Mouse (Mus musculus): ENCODE measurements around the gene Elf4. TPM values are rescaled to one million over a fixed set of nuclear protein-coding genes. Genes with fewer than 3 reads are reported as not detected.

Gene Elf4
- total RNA-seq (2021): 13.9 and 18.0 TPM in 2 replicates
- long read RNA-seq, experiment 1, full-length matches to known transcripts: 2 of 6 reads
- long read RNA-seq, experiment 1, partial matches to known transcripts: 0 of 6 reads
- long read RNA-seq, experiment 1, other reads (novel, unspliced or antisense): 4 of 6 reads
- long read RNA-seq, experiment 2, full-length matches to known transcripts: 1 of 3 reads
- long read RNA-seq, experiment 2, partial matches to known transcripts: 0 of 3 reads
- long read RNA-seq, experiment 2, other reads (novel, unspliced or antisense): 2 of 3 reads

DNA sequence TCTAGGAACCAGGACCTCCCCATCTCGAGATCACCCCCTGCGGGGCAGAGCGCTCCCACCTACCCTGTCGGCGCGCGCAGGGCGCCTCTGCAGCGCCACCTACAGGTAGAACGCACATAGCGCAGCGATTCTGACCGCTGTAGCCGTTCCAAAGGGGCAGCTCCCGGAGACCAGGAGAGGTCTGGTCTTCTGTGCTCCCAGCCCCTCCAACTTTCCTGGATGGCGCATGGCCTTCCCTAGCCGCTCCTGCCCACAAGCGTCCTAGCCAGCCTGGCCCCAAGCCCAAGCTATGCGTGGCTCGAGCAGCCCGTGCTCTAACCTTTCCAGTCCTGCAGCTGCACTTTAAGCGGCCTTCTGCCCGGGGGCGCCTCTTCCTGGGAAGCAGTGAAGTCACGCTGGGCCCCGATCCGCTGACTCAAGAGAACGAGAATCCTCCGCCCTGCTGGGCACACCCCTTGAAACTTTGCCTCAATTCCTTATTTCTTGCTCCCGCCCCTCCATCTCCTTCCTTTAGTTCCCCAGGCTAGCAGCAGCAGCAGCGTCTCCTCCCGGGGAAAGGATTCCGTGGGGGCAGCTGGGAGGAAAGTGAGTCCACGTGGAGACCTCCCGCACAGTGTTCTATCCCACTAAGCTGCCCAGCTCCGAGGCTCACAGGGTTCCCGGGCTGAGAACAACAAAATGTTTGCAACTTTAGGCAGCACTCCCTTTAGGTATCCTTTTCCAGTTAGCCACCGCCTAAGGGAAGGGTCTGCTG, at the start of gene Elf4:
Elf4 (minus strand) TSS at position 379 of the 754 bp plus-strand sequence.
- DNase-seq: peak; percentile 76

DNA sequence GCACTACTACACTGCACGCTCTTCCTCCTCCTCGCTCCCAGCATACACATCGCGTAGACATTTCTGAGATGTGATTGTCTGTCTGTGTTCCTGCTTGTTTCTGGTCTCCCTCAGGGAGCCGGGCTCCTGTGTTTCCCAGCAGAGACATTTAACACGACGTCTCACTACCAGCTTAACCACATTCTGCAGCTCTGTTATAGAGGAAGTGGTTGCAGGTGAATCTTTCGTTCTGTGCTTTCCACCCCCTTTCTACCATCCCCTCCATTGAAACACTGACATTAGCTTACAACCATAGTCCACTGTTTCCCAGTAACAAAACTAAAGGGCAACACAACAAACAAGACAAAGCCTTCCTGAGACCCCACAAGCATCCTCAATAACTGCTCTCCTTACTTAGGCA, 30.8 kb upstream of the Elf4 start:
- DNase-seq: no peak

DNA sequence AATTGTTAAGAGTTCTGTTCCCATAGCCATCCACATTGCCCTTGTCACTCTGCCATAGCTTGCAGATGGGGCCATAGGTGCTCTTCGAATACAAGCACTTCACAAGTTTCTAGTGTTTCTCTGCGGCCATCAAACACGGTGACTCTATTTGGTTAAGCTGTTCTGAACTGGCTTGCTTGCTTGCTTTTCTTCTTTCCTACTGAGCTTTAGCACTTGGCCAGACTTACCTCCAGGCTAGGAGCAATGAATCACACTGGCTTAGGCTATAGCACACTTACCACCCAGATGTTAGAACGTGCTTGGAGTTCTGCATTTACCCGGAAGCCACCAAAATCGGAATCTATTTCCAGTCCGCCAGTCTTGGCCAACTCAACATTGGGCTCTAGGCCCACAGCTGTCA, 18.8 kb upstream of the Elf4 start:
- DNase-seq: no peak

DNA sequence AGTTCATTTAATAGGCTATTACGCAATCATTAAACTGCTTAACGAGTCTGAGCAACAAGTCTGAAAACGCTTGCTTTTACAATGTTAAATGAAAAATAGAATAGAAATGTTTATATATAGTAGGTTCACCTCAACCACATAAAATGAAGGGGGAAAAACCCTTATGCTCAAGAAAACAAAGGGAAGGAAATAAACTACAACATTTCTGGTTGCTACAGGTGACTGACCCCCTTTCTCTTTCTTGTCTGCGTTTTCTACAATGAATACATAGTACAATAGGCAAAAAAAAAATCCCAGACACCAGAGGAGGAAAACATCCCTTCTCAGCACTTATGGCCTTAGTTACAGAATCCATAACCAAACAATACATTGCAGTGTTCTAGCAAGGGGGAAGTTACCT, 18.2 kb upstream of the Elf4 start:
- no peak for DNase-seq

DNA sequence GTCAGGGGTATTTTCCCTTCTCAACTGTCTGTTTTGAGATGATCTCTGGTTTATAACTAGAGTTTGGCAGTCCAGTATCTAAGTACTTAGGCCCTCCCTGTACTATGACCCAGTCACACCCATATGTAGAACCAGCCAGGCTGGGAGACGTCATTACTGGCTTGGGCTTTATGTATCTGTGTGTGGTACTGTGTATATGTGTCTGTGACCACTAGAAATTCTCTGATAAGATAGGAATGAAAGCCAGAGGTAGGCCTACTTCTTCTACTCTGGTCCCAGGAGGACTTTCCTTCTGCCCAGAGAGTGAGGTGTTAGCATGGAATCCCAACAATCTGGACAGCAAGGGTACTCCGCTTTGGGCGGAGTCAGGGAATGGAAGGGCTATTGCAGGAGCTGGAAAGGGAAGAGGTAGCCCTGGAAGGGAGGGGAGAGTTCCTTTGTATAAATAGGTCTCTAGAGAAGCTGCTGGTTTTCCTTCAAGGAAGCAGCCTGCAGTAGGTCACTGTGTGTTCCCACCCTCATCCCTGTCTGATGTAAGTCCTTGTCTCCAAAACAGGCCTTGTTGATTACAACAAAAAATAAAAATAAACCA, 4.5 kb upstream of the Elf4 start:
- DNase-seq: no peak

DNA sequence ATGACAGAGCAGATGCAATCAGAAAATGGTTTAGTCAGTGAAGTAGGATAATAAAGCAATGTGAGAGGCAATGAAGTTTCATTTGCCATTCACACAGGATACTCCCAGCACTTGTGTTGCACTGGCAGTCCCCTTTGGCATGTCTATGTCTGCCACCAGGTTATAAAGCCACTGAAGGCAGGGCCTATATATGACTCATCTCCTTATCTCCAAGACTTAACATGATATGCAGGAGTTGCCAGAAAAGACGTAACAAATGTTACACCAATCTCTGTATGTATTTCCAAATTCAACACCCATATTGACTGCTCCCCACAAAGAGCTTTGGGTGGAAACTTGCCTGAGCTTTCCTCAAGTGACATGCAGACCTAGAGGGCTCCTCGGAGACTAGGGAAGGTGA, 3.2 kb upstream of the Elf4 start:
- no peak for DNase-seq

DNA sequence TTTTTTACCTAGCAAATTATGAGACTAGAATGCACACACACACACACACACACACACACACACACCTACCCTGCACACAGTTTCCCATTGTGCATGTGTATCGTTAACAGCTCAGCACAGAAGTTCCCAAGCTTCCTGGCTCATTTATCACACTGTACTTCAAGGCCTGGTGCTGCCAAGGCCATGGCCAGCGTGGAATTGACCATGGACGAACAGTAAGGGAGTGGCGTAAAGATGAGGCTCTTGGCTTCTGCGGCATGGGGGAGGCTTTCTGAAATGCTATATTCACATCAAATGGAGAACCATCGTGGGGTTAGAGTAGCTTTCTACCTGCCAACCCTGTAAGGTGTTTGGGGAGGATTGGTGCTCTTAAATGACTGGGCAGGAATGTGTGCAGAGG, 1.5 kb upstream of the Elf4 start:
- peak; percentile 65 for DNase-seq

DNA sequence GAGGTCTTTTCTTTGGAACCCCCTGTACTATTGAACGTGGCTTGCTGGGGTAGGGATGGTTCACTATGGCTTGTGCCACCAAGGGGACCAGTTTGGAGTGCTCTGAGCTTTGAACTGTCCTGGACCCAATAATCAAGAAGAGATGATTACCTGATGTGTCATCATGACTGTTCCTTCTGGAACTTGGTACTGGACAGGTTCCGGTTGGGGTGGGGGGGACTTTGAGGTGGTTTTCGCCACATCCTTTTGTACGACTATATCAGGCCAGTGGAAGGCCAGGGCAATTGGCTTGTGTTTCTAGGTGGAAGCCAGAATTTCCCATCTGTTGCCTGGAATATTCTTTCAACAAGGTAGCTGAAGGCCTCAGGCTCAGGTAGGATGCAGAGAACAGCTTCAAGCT, 704 bp upstream of the Elf4 start:
- no peak for DNase-seq

DNA sequence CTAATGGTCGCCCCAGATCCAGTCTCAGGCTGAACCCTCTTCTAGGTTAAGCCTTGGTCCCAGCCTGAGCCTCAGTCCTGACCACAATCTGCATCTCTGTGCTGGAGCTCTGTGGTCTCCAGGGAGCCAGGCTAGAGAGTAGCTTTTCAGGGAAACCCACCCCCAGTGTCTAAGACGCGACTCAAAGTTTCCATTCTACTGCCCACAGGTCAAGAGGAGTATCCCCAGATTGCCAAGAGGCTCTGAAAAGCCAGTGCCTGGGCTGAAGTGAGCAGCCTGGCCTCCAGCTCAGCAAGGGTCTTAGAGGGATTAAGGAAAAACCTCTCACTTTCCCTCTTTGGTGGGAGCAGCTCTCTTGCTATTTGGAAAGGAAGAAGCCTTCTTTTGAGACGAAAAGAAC, 635 bp downstream of the Elf4 start:
- DNase-seq: no peak

DNA sequence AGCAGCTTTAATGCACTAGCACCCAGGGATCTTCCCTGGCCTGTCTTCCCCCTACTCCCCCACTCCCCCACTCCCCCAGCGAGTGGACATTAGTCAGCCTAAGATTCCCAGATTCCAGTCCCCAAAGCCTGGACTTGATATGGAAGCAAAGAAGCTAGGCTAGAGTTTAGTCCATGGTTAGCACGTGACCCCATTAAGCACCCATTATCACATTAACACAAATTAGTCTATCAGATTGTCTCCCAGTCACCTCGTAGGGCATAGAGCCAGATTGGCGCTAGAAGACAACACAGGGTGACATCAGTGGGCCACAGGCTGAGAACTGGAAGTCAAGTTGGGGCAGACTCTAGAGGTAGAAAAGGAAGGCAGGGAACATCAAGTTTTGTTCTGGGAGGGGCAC, 1.9 kb downstream of the Elf4 start:
- no peak for DNase-seq

DNA sequence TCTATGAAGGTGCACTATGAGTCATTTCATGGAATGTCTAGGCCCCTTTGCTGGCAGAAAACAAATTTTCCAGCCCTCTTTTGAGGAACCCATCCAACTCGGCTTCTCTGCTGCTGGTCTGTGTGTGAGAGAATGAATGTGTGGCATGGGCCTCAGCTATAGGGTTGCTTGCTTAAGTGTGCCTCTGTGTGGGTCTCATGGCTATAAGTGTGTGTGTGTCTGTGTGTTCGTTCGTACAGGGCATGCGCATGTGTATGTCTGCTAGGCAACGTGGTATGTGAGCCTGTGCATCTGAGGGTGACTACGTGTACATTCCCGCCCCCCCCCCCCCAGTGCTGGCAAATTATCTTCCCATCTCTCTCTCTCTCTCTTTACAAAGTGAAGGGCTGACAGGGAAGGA, 2.4 kb downstream of the Elf4 start:
- DNase-seq: no peak

DNA sequence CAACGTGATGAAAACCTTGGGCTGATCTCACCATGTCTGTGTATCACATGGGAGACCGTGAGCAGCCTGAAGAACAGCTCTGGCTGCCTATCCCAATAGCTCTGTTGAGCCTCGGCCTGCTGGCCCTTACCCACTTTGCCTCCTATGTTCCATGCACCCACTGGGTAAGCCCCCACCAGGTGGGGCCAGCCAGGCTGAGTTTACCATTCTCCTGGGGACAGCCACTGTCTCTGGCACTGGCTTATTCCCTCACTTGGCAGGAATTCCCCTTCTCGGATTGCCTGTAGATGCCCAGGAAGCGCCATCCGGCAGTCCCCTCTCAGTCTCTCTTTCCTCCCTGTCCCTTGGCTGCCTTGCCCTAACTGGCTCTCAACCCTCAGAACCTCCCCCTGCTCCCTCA, 6.0 kb downstream of the Elf4 start:
- no peak for DNase-seq

DNA sequence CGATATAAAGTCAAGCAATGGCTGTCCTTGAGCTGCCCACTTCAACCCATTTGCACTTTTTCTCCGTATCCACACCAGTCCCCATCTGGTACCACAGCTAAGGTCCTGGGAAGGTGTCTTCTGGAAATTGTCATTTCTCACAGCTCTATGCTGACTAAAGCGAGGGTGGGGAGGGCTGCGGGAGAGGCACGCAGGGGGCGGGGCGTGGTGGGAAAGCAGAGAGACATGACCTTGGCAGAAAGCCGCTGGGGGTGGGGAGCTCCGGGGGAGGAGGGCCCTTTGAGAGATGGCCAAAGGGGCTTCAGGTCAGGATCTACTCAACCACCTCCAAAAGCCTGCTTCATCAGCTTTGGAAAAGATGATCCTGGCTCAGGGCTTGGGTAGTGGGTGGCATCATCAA, 7.9 kb downstream of the Elf4 start:
- DNase-seq: peak; percentile 69

DNA sequence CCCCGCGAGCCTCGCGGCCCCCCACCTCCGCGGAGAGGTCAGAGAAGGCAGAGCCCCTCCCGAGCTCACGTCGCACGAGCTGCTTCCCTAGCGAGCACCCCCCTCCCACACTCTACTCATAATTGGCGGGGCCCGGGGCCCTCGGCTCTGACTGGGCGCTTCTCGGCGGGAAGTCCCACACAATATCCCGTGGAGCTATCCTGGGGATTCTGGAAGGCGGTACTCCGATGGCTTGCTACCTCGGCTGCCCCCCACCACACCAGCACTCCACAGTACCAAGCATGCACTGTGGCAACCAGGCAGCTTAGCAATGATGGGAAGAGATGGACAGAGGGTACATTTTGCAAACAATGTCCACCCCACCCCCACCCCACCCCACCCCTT, 8.4 kb downstream of the Elf4 start:
- DNase-seq: no peak

DNA sequence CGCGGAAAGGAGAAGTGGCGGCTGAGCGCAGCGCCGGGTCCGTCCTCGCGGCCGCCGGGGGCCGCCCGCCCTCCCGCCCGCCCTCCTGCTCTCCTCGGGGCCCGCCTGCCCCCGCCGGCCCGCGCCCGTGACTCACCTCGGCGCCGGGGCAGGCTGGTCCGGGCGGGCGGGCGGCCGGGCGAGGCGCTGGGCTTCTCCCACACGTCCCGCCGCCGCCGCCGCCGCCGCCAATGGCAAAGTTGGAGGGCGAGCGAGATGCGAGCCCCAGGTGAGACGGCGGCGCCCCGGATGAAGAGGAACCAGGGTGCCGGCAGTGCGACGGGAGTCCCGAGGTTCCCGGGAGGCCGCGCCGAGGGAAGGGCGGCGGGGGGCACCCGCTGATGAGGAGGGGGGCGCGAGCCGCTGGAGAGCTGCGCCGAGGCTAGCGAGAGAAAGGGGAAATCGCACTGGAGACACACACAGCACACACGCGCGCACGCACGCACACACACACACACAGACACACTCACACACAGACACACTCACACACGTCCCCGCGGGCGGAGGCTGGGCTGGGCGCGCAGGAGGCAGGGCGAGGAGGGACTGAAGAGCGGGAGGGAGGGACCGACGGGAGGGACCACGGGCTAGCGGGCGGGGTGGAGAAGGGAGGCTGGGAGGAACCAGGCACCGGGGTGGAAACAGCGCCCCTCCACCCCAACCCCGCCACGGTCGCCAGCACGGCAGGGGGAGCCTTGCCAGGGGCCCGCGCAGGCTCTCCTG, 9.0 kb downstream of the Elf4 start:
- peak; percentile 89 for DNase-seq

DNA sequence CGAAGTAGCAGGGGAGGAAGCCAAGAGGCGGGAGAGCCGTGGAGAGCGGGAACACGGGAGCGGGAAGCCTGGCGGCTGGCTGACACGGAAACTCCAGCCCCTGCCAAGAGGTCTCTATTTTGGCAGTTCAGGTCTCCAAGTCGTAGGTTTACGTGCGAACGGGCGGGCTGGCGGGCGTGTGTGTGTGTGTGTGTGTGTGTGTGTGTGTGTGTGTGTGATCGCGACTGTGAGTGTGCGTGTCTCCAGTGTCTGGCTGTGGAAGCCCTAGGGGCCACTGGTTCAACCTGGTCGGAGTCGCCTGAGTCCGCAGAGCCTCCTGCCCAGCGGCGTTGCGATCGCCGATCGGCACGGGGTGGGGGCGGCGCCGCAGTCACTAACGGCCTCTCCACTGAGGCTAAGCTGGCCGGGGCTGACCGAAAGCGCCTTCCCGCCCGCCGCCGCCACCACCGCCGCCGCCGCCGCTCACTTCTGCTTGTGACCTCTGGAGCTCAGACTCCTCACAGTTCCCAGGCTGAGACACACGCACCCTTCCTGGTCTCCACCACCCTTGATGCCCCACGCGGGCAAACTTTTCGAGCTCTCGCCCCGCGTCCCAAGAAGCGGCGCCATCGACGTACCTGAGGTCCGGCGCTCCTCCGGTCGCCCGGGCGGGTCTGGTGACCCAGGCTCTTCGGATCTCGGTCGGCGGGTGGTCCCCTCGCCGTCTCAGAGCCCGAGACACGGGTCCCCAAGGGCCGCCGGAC, 9.8 kb downstream of the Elf4 start:
- DNase-seq: peak; percentile 64

DNA sequence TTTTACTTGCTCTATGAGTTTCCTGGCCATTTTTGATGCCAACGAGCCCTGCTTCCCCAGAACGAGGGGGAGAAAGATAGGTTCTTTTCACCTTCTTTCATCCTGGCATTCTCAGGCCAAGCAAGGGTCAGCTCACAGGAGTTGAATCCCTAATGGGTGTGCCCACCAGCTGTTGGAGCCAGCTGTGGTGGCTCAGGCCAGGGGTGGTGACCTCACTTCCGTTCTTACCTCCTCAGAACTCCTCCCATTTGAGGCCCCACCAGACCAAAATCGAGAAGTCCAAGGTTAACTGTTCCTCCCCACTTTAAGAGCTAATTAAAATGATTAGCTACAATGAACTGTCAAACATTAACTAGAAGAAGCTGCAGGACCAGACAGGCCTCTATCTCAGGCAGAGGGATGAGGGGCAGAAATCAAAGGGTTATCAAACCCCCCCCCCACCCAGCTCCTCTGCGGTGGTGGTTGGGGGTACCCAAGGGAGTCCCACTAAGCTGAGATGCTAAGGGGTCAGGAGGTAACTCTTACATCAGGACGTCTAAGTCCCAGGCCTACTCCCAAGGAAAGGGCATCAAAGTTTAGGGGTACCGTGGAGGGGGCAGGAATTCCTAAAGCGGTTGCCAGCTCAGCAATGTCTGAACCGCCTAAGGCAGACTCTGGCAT, 10.6 kb downstream of the Elf4 start:
- DNase-seq: peak; percentile 12

DNA sequence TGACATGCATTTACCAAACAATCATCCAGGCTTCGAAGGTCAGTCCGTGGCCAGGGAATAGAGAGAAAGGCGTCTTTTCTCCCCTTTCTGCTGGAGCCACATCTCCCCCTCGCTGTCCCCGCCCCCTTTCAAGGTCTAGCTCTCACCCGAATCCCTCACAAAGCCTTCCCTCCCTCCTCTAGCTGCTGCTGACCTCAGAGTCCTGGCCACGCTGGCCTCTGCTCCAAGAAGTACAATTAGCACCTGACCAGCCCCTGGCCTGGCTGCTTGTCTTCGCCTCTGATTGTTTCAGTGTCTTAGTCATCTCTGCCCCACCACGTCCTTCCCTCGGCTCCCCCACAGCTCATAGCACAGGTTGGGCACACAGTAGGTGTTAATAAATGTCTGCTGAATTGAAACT, 13.3 kb downstream of the Elf4 start:
- peak; percentile 64 for DNase-seq

DNA sequence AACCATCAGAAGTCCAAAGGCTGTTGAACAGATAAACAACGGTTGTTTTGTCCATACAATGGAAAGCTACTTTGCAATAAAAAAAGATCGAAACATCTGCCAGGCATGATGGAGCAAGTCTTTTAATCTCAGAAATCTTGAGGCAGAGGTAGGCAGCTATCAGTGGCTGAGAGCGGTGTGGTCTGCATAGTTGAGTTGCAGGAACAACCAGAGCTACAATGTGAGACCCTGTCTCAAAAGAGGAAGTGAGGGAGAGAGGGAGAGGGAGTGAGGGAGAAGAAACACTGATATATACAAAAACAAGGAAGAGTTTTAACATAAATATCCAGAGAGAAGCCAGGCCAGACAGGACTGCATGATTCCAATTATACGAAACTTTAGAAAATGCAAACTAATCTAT, 18.3 kb downstream of the Elf4 start:
- DNase-seq: no peak

DNA sequence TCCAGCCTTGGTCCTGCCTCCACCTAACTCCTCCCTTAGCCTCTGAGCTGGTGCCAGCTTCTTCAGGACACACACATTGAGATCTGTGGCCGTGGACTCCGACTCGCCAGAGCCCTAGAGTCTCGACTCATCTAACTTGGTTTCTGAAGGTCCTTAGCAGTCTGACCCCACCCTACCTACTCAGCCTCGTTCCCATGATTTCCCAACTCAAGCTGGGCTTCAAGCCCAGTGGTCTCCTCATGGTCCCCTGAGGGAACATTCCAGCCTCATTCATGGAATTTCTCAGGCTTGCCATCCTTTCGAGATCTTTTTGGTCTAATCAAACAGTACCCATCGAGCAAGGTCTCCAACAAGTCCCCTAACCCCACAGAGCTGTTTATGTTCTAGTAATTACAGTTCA, 21.0 kb downstream of the Elf4 start:
- DNase-seq: no peak

DNA sequence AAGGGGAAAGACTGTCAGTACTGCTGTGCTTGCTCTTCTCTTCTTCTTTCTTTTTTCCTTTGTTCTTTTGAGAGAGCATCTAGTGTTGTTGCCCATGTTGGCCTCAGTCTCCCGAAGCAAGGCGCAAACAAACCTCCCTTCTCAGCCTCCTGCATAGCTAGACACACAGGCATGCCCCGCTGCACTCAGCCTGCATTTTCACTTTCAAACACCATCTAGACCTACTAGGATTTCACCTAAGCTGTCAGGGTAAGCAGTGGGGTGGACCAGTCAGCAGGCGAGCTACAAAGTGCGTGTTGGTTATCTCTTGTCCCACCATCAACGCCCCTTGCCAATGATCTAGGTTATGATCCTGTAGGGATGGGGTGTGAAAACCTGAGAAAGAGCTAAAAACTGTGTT, 21.4 kb downstream of the Elf4 start:
- no peak for DNase-seq

DNA sequence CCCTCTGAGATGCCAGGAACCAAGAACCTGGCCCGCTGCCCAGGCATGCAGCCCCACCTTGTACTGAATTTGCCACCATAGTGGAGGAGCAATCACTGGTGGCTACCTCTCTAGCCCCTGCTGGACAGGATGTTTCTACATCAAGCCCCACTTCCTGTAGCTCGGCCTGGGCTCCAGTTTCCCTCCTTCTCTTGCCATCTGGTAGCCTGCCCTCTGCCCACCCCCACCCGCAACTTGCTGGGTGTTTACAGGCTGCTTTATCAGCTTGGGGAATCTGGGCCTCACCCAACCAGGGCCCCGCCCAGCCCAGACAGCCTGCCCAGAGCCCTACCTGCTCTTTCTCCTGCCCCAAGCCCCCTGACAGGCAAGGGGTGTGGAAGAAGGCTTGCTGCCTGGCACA, 23.9 kb downstream of the Elf4 start:
- peak; percentile 43 for DNase-seq

All from adrenal gland, postnatal 14 days (tissue).